Mouse (Mus musculus): ENCODE data around the gene Msh2. TPM values are rescaled to one million over a fixed set of nuclear protein-coding genes. Genes with fewer than 3 reads are reported as not detected.

The Msh2 gene
- polyA plus RNA-seq, 1 experiment from 2014 or later: 21.6 TPM

DNA sequence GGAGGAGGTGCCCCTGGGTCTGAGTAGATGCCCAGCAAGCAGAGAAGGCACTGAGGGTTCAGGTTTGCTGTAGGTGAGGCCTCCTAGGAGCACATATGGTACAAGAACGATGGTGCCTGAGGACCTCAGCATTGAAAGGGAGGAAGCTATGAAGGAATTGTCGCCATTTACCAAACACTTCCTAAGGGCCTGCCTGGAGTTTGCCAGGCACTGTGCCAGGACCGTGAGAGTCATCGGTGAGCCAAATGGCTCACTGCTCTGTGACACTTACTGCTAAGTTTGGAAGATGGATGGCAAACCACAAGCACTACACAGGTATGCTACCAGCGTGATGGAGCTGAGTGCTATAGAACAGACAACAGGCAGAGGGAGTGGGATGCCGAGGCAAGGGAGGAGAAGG is 94.8 kb downstream of the Msh2 start:
- 78% methylated on average over 6 of the region's 6 CpGs for WGBS
- no peak overlapping the region for H3K4me2 ChIP-seq (replicated peaks; ENCODE audit: low read depth)
- H3K9me3 ChIP-seq (ENCODE audit: control insufficient read depth, low read length): no peaks in the 10 kb centered on the region
- H3K27ac ChIP-seq (replicated peaks): no peak overlapping the region
- TF ChIP-seq EP300 (optimal IDR thresholded peaks at IDR 0.05): no peak
- TF ChIP-seq CTCF (IDR thresholded peaks at IDR 0.05; ENCODE audit: low read depth): no peak
- DNase-seq (ENCODE audit: low spot score) (no peak), ATAC-seq (ENCODE audit: low FRiP score, low TSS enrichment) (no peak)
- no peak overlapping the region for H3K9ac ChIP-seq (ENCODE audit: low read length)
- no peak overlapping the region for H3K4me3 ChIP-seq (ENCODE audit: low read depth, low read length)
- H3K27me3 ChIP-seq (ENCODE audit: control insufficient read depth, insufficient read depth, low read length): no peaks in the 10 kb centered on the region
- no peaks in the 10 kb centered on the region for H3K4me1 ChIP-seq (replicated peaks; ENCODE audit: control insufficient read depth, insufficient read depth)
- H3K36me3 ChIP-seq (ENCODE audit: control insufficient read depth, insufficient read depth, low read length): no peaks in the 10 kb centered on the region

DNA sequence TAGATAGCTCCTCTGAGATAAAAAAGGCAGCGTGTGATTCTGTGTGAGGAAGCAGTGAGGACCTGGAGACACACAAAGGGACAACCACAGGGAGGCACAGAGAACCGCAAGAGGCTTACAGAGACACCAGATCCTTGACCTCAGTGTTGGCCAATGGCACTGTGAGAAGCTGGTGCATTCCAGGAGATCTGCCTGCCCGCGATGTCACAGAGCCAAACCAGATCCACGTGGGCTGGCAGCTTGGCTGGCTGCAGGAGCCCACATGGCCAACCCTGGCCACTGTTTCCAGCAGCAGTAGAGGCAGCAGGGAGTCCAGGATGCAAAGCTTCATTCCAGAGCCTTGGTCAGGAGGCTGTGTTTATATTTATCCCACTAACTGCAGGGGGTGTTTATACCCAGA is 98.6 kb downstream of the Msh2 start:
- Histone ChIP-seq H3K27ac (replicated peaks) (no peak overlapping the region), H3K4me3 (ENCODE audit: low read depth, low read length) (no peak overlapping the region), H3K9ac (ENCODE audit: low read length) (no peak overlapping the region), H3K27me3 (ENCODE audit: control insufficient read depth, insufficient read depth, low read length) (no peaks in the 10 kb centered on the region), H3K9me3 (ENCODE audit: control insufficient read depth, low read length) (no peaks in the 10 kb centered on the region), H3K4me1 (replicated peaks; ENCODE audit: control insufficient read depth, insufficient read depth) (no peaks in the 10 kb centered on the region), H3K36me3 (ENCODE audit: control insufficient read depth, insufficient read depth, low read length) (no peaks in the 10 kb centered on the region), H3K4me2 (replicated peaks; ENCODE audit: low read depth) (no peak overlapping the region)
- 51% methylated on average over 5 of the region's 5 CpGs for WGBS
- ATAC-seq (ENCODE audit: low FRiP score, low TSS enrichment) (no peak), DNase-seq (ENCODE audit: low spot score) (no peak)
- TF ChIP-seq EP300 (optimal IDR thresholded peaks at IDR 0.05) (no peak), CTCF (IDR thresholded peaks at IDR 0.05; ENCODE audit: low read depth) (no peak)

DNA sequence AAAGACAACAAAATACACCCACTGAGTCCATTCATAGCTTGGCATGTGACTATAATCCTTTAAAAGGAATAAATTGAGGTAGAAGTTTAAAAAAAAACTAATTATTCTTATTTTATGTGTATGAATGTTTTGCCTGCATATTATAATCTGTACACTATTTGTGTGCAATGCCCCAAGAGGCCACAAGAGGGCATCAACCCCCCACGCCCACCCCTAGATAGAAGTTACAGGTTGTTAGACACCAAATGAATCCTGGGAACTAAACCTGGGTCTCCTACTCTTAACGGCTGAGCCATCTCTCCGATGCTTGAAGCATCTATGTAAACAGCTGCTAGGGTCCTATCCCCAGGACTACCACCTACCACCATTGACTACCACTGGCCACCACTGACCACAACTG is 101.0 kb downstream of the Msh2 start:
- H3K9ac ChIP-seq (ENCODE audit: low read length): no peak overlapping the region
- 79% methylated on average over 3 of the region's 3 CpGs for WGBS
- H3K27ac ChIP-seq (replicated peaks): no peak overlapping the region
- H3K4me2 ChIP-seq (replicated peaks; ENCODE audit: low read depth): no peak overlapping the region
- H3K27me3 ChIP-seq (ENCODE audit: control insufficient read depth, insufficient read depth, low read length): no peaks in the 10 kb centered on the region
- ATAC-seq (ENCODE audit: low FRiP score, low TSS enrichment) (no peak), DNase-seq (ENCODE audit: low spot score) (no peak)
- no peaks in the 10 kb centered on the region for H3K9me3 ChIP-seq (ENCODE audit: control insufficient read depth, low read length)
- H3K36me3 ChIP-seq (ENCODE audit: control insufficient read depth, insufficient read depth, low read length): no peaks in the 10 kb centered on the region
- no peaks in the 10 kb centered on the region for H3K4me1 ChIP-seq (replicated peaks; ENCODE audit: control insufficient read depth, insufficient read depth)
- H3K4me3 ChIP-seq (ENCODE audit: low read depth, low read length): no peak overlapping the region
- peak; percentile 62 for TF ChIP-seq CTCF (IDR thresholded peaks at IDR 0.05; ENCODE audit: low read depth)
- TF ChIP-seq EP300 (optimal IDR thresholded peaks at IDR 0.05): no peak

Other genes starting within 250 kb of the Msh2 start
- not detected in 2 replicates for gene Stpg4, start 244.6 kb upstream of the Msh2 start, polyA plus RNA-seq (2015; fragmentation: Nextera tagmentation; extraction: Ambion mirVana)
- gene Calm2, start 225.4 kb upstream of the Msh2 start, polyA plus RNA-seq (2015; fragmentation: Nextera tagmentation; extraction: Ambion mirVana): 781 and 848 TPM in 2 replicates
- gene Epcam, start 36.4 kb upstream of the Msh2 start, polyA plus RNA-seq (2015; fragmentation: Nextera tagmentation; extraction: Ambion mirVana): 308 and 316 TPM in 2 replicates
- gene Kcnk12, start 125.7 kb downstream of the Msh2 start, polyA plus RNA-seq (2015; fragmentation: Nextera tagmentation; extraction: Ambion mirVana): 0.10 and 0.15 TPM in 2 replicates
- gene Rpl36-ps4, start 248.6 kb downstream of the Msh2 start, polyA plus RNA-seq (2015; fragmentation: Nextera tagmentation; extraction: Ambion mirVana): not detected in 2 replicates

All from stomach, postnatal 0 days (tissue).